Mouse (Mus musculus): Measurements from ENCODE around the gene Zbtb46. TPM values are rescaled to one million over a fixed set of nuclear protein-coding genes. Genes with fewer than 3 reads are reported as not detected.

Zbtb46 gene
- polyA plus RNA-seq, 1 experiment from 2014 or later: 22.0 TPM

GRCm38 (mm10) chr2:181378701-181379100, 80.5 kb downstream of the Zbtb46 start:
- no peaks in the 10 kb centered on the region for H3K4me1 ChIP-seq (replicated peaks)
- no peak for ATAC-seq (ENCODE audit: low read depth)
- H3K27me3 ChIP-seq: no peaks in the 10 kb centered on the region
- peaks cover 57% of the 10 kb centered on the region for H3K36me3 ChIP-seq
- H3K9me3 ChIP-seq: no peaks in the 10 kb centered on the region
- H3K9ac ChIP-seq: no peak overlapping the region
- 92% methylated on average over 5 of the region's 5 CpGs for WGBS
- no peak overlapping the region for H3K4me3 ChIP-seq
- H3K27ac ChIP-seq (replicated peaks): no peak overlapping the region
- H3K4me2 ChIP-seq: no peak overlapping the region

DNA sequence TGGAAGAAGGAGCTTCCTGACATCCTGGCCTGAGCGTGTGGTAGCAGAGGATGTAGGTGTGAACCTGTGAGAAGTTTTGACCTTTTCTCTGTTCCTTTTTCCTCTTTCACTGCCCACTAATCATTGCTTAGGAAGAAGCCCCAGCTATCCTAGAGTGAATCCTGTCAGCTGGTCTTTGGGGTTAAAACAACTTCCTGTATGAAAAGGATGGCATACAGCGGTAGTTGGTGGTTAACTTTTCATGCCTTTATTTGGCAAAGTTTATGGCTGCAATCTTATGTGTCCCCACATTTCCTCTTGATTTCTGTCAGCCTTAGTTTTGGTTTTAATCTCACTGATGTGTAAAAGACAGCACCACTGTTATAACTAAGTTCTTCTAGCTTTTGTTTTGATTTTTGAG, 82.0 kb downstream of the Zbtb46 start:
- H3K9ac ChIP-seq: no peak overlapping the region
- no peaks in the 10 kb centered on the region for H3K4me1 ChIP-seq (replicated peaks)
- no peaks in the 10 kb centered on the region for H3K27me3 ChIP-seq
- WGBS: 78% methylated on average over 2 of the region's 2 CpGs
- no peak overlapping the region for H3K27ac ChIP-seq (replicated peaks)
- no peaks in the 10 kb centered on the region for H3K9me3 ChIP-seq
- H3K36me3 ChIP-seq: peaks cover 42% of the 10 kb centered on the region
- no peak overlapping the region for H3K4me3 ChIP-seq
- ATAC-seq (ENCODE audit: low read depth): no peak
- H3K4me2 ChIP-seq: no peak overlapping the region

GRCm38 (mm10) chr2:181375787-181376186, 83.4 kb downstream of the Zbtb46 start:
- ATAC-seq (ENCODE audit: low read depth): no peak
- no peak overlapping the region for H3K4me3 ChIP-seq
- H3K36me3 ChIP-seq: peaks cover 36% of the 10 kb centered on the region
- no peaks in the 10 kb centered on the region for H3K9me3 ChIP-seq
- no peaks in the 10 kb centered on the region for H3K27me3 ChIP-seq
- H3K4me1 ChIP-seq (replicated peaks): no peaks in the 10 kb centered on the region
- H3K27ac ChIP-seq (replicated peaks): no peak overlapping the region
- 93% methylated on average over 2 of the region's 2 CpGs for WGBS
- no peak overlapping the region for H3K9ac ChIP-seq
- H3K4me2 ChIP-seq: no peak overlapping the region

DNA sequence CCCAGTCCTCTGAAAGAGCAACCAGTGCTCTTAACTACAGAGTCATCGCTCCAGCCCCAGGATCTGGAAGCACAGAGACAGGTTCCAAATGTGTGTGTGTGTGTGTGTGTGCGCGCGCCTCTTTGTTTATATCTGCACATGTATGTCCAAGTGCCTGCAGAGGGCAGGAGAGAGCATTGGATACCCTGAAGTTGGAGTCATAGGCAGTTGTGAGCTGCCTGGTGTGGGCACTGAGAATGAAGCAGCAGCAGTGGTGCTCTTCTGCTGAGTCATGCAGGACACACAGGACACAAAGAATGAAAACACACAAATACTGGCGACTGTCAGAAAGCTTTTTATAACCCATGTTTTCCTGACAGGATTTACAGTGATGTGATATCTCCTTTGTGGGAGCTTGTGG, 89.2 kb downstream of the Zbtb46 start:
- H3K27me3 ChIP-seq: no peaks in the 10 kb centered on the region
- WGBS: 94% methylated on average over 5 of the region's 5 CpGs
- no peaks in the 10 kb centered on the region for H3K9me3 ChIP-seq
- H3K4me2 ChIP-seq: no peak overlapping the region
- H3K36me3 ChIP-seq: peaks cover 23% of the 10 kb centered on the region
- no peak overlapping the region for H3K4me3 ChIP-seq
- H3K27ac ChIP-seq (replicated peaks): no peak overlapping the region
- peaks cover 40% of the 10 kb centered on the region for H3K4me1 ChIP-seq (replicated peaks)
- no peak overlapping the region for H3K9ac ChIP-seq
- ATAC-seq (ENCODE audit: low read depth): no peak

GRCm38 (mm10) chr2:181365655-181366075, 93.6 kb downstream of the Zbtb46 start:
- Histone ChIP-seq H3K4me2 (peak overlapping the region; percentile 99), H3K4me3 (peak overlapping the region; percentile 96), H3K27me3 (no peaks in the 10 kb centered on the region), H3K9me3 (no peaks in the 10 kb centered on the region), H3K4me1 (replicated peaks) (peaks cover 55% of the 10 kb centered on the region), H3K27ac (replicated peaks) (peak overlapping the region; percentile 92), H3K36me3 (peaks cover 41% of the 10 kb centered on the region), H3K9ac (peak overlapping the region; percentile 96)
- ATAC-seq (ENCODE audit: low read depth): peak; percentile 75
- 0% methylated on average over 20 of the region's 20 CpGs for WGBS

GRCm38 (mm10) chr2:181364860-181365596, 94.2 kb downstream of the Zbtb46 start, which contains the start of the genes Zgpat and Arfrp1:
Gene Zgpat, plus strand, starts transcription at chr2:181364928.
Gene Arfrp1, minus strand, starts transcription at chr2:181365404.
- H3K36me3 ChIP-seq: peaks cover 43% of the 10 kb centered on the region
- H3K4me3 ChIP-seq: peak within 1 kb of the TSS; percentile 96
- H3K9me3 ChIP-seq: no peaks in the 10 kb centered on the region
- peak within 1 kb of the TSS; percentile 92 for H3K27ac ChIP-seq (replicated peaks)
- H3K4me1 ChIP-seq (replicated peaks): peaks cover 53% of the 10 kb centered on the region
- under 1% methylated on average over 69 of the region's 71 CpGs for WGBS
- ATAC-seq (ENCODE audit: low read depth): peak; percentile 94
- H3K27me3 ChIP-seq: no peaks in the 10 kb centered on the region
- H3K4me2 ChIP-seq: peak within 1 kb of the TSS; percentile 99
- peak within 1 kb of the TSS; percentile 96 for H3K9ac ChIP-seq

DNA sequence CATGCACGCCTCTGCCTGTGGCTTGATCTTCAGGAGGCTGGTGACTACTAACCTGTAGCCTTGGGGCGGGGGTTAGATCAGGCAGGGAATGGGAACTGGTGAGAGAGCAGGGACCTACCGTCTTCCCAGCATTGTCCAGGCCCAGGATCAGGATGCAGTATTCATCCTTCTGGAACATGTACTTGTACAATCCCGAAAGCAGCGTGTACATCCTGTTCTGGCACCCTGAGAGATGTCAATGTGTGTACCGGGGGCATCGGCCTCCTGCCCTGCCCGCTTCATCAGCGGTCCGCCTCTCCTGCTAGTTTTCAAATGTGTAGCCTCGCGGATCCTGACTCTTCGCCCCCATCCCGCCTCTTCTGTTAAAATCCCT, 94.8 kb downstream of the Zbtb46 start:
- H3K27ac ChIP-seq (replicated peaks): peak overlapping the region; percentile 92
- H3K4me2 ChIP-seq: peak overlapping the region; percentile 99
- peaks cover 50% of the 10 kb centered on the region for H3K4me1 ChIP-seq (replicated peaks)
- H3K9ac ChIP-seq: peak overlapping the region; percentile 96
- H3K9me3 ChIP-seq: no peaks in the 10 kb centered on the region
- H3K27me3 ChIP-seq: no peaks in the 10 kb centered on the region
- peak overlapping the region; percentile 96 for H3K4me3 ChIP-seq
- peak; percentile 13; the same call in 1 of the 2 replicates for ATAC-seq (ENCODE audit: low read depth)
- WGBS: 11% methylated on average over 14 of the region's 14 CpGs
- H3K36me3 ChIP-seq: peaks cover 43% of the 10 kb centered on the region

DNA sequence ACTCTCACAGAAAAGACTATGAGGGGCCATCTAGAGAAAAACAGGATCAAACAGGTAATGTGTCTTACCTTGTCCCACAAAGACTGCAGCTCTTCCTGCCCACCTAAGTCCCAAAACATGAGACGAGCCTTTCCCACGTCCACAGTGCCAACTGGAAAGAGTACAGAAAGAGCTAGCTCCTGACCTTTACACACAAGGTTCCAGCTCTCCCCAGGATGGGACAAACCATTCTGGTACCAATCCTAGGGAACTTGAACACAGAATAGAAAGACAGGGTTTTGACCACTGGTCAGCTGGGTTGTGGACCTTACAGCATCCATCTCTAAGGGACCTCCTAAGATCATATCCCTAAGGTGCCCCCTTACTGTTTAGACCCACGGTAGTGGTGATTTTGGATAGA, 95.3 kb downstream of the Zbtb46 start:
- peaks cover 44% of the 10 kb centered on the region for H3K36me3 ChIP-seq
- WGBS: 83% methylated on average over 3 of the region's 3 CpGs
- H3K27me3 ChIP-seq: no peaks in the 10 kb centered on the region
- H3K9ac ChIP-seq: peak overlapping the region; percentile 96
- H3K27ac ChIP-seq (replicated peaks): no peak overlapping the region; the same call in 1 of the 2 replicates
- H3K9me3 ChIP-seq: no peaks in the 10 kb centered on the region
- peaks cover 45% of the 10 kb centered on the region for H3K4me1 ChIP-seq (replicated peaks)
- ATAC-seq (ENCODE audit: low read depth): no peak
- peak overlapping the region; percentile 96 for H3K4me3 ChIP-seq
- peak overlapping the region; percentile 99 for H3K4me2 ChIP-seq

DNA sequence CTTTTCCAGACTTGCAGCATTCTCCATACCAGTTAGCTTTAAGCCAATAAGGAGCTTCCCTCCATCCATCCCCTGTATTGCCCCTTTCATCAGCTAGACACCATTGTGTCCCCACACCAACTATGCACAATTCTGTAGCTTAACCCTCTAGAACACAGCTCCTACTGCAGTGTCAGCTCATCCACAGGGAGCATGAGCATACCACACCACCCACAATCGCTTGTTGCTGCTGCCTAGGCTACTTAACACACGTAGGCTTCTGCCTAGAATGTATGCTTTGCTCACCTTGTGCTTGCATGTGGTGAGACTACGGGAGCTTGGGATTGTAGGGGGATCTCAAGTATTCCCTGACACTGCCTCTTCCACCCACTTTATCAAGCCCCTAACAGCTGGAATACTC, 102.4 kb downstream of the Zbtb46 start:
- 86% methylated on average over 3 of the region's 3 CpGs for WGBS
- Histone ChIP-seq H3K27ac (replicated peaks) (no peak overlapping the region), H3K36me3 (peaks cover 100% of the 10 kb centered on the region), H3K27me3 (no peaks in the 10 kb centered on the region), H3K9me3 (no peaks in the 10 kb centered on the region), H3K4me2 (no peak overlapping the region), H3K4me3 (no peak overlapping the region), H3K9ac (no peak overlapping the region), H3K4me1 (replicated peaks) (no peaks in the 10 kb centered on the region)
- ATAC-seq (ENCODE audit: low read depth): no peak

DNA sequence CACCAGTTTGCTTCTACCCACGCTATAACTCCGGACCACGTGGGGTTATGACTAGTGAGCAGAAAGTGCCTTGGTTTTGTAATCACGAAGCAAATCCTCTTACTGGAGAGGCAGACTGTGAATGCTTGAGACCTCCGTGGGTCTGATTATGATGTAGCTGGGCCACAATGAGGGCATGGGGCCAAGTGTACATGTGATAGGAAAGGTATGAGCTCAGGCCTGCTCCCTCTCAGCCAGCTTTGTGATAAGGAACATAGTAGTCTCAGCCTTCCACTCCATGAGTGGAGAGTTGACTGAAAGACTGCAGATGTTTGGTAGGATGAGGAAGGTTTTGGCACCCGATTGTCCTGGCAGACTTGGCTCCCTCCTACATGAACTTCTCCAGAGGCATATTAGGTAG, 116.5 kb downstream of the Zbtb46 start:
- Histone ChIP-seq H3K9ac (no peak overlapping the region), H3K27me3 (no peaks in the 10 kb centered on the region), H3K4me1 (replicated peaks) (no peaks in the 10 kb centered on the region), H3K4me3 (no peak overlapping the region), H3K4me2 (no peak overlapping the region), H3K27ac (replicated peaks) (no peak overlapping the region), H3K36me3 (peaks cover 91% of the 10 kb centered on the region), H3K9me3 (no peaks in the 10 kb centered on the region)
- no peak for ATAC-seq (ENCODE audit: low read depth)
- 93% methylated on average over 6 of the region's 6 CpGs for WGBS

DNA sequence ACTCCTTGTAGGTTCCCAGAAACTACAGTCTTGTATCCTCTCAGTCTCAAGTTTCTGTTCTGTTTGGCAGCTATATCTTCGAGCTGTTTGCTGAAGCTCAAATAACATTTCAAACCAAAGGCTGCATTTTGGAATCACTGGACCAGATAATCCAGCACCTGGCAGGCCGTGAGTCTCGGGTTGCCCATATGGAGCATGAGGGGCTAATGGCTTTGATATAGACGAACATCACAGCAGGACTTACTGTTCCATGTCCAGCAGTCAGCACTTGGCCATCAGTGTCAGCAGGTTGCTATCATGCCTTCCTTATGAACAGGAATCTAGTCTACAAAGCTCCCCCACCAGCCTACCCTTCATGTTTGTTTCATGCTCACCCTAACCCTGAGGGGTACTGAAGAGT, 118.8 kb downstream of the Zbtb46 start:
- no peaks in the 10 kb centered on the region for H3K9me3 ChIP-seq
- H3K27me3 ChIP-seq: no peaks in the 10 kb centered on the region
- H3K36me3 ChIP-seq: peaks cover 89% of the 10 kb centered on the region
- ATAC-seq (ENCODE audit: low read depth): no peak
- no peaks in the 10 kb centered on the region for H3K4me1 ChIP-seq (replicated peaks)
- 85% methylated on average over 4 of the region's 4 CpGs for WGBS
- H3K9ac ChIP-seq: no peak overlapping the region
- no peak overlapping the region for H3K4me2 ChIP-seq
- no peak overlapping the region for H3K27ac ChIP-seq (replicated peaks)
- no peak overlapping the region for H3K4me3 ChIP-seq
